Mouse (Mus musculus): Measurements from ENCODE around the gene Flvcr2. TPM values are rescaled to one million over a fixed set of nuclear protein-coding genes. Genes with fewer than 3 reads are reported as not detected.

The Flvcr2 gene
- polyA plus RNA-seq, 1 experiment = 0.16 TPM

DNA sequence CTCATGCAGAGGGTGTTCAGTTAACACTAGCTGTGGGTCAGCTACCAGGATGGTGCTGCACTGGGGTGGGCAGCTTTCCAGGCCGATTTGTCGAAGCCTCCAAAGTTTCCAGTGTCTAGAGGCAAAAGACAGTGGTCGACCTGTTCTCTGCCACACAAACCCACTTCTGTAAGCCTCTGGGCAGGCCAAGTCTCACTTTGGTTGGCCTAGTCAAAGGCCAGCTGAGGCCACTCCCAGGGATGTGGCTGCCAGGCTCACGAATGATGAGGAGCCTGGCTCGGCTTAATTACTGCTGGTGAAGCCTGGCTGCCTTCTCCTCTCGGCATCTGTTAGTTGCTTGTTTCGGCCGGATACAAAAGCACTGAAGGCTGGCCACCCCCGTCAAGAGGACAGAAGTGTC, 53.7 kb downstream of the Flvcr2 start:
- Histone ChIP-seq H3K79me2 (ENCODE audit: control insufficient read depth, insufficient read depth) (no peaks in the 10 kb centered on the region), H3K79me3 (ENCODE audit: low read depth) (no peaks in the 10 kb centered on the region), H3K36me3 (ENCODE audit: control insufficient read depth, insufficient read depth) (no peaks in the 10 kb centered on the region), H3ac (ENCODE audit: control insufficient read depth, insufficient read length, low read depth) (no peak overlapping the region), H3K27me3 (ENCODE audit: control insufficient read depth, insufficient read depth, insufficient read length) (no peaks in the 10 kb centered on the region), H3K4me3 (ENCODE audit: insufficient read depth, poor library complexity, severe bottlenecking) (no peak overlapping the region)
- TF ChIP-seq CTCF (IDR thresholded peaks at IDR 0.05; ENCODE audit: control insufficient read depth, insufficient read depth, insufficient read length) = no peak
- TF ChIP-seq CEBPB (IDR thresholded peaks at IDR 0.05; ENCODE audit: low read depth) = no peak
- no peak for TF ChIP-seq MYOG (IDR thresholded peaks at IDR 0.05; ENCODE audit: control insufficient read depth, extremely low read depth, insufficient read length)
- TF ChIP-seq MYOD1 (IDR thresholded peaks at IDR 0.05; ENCODE audit: control insufficient read depth, insufficient read length, low read depth) = no peak
- TF ChIP-seq USF1 (IDR thresholded peaks at IDR 0.05; ENCODE audit: low read depth) = no peak
- no peak for TF ChIP-seq FOSL1 (IDR thresholded peaks at IDR 0.05; ENCODE audit: insufficient read depth, low read length, poor library complexity, severe bottlenecking)
- no peak for TF ChIP-seq MAX (IDR thresholded peaks at IDR 0.05)

DNA sequence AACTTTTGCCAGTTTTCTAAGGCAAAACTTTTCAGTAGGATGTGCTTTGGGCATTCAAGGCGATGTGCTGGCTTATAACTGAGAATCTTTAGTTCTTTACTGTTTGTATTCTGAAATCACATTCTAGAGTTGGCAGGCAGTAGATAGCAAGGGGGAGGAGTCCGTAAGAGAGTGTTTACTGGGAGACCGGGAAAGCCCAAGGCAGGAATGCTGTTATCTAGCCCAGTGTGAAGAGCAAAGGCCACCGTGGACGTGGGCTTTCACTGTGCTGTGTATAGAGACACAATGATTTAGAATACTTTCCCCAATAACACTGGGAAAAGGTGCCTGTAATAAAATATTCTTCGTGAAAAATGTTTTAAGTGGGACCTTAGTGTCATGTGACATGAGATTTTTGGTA, 63.4 kb downstream of the Flvcr2 start:
- TF ChIP-seq MYOG (IDR thresholded peaks at IDR 0.05; ENCODE audit: control insufficient read depth, extremely low read depth, insufficient read length) = no peak
- TF ChIP-seq CTCF (IDR thresholded peaks at IDR 0.05; ENCODE audit: control insufficient read depth, insufficient read depth, insufficient read length) = no peak
- no peak for TF ChIP-seq CEBPB (IDR thresholded peaks at IDR 0.05; ENCODE audit: low read depth)
- TF ChIP-seq MYOD1 (IDR thresholded peaks at IDR 0.05; ENCODE audit: control insufficient read depth, insufficient read length, low read depth) = no peak
- TF ChIP-seq FOSL1 (IDR thresholded peaks at IDR 0.05; ENCODE audit: insufficient read depth, low read length, poor library complexity, severe bottlenecking) = no peak
- TF ChIP-seq USF1 (IDR thresholded peaks at IDR 0.05; ENCODE audit: low read depth) = no peak
- TF ChIP-seq MAX (IDR thresholded peaks at IDR 0.05) = no peak
- peaks cover 32% of the 10 kb centered on the region for H3K36me3 ChIP-seq (ENCODE audit: control insufficient read depth, insufficient read depth)
- no peaks in the 10 kb centered on the region for H3K79me2 ChIP-seq (ENCODE audit: control insufficient read depth, insufficient read depth)
- no peaks in the 10 kb centered on the region for H3K27me3 ChIP-seq (ENCODE audit: control insufficient read depth, insufficient read depth, insufficient read length)
- H3K4me3 ChIP-seq (ENCODE audit: insufficient read depth, poor library complexity, severe bottlenecking) = no peak overlapping the region
- H3ac ChIP-seq (ENCODE audit: control insufficient read depth, insufficient read length, low read depth) = no peak overlapping the region
- H3K79me3 ChIP-seq (ENCODE audit: low read depth) = no peaks in the 10 kb centered on the region

DNA sequence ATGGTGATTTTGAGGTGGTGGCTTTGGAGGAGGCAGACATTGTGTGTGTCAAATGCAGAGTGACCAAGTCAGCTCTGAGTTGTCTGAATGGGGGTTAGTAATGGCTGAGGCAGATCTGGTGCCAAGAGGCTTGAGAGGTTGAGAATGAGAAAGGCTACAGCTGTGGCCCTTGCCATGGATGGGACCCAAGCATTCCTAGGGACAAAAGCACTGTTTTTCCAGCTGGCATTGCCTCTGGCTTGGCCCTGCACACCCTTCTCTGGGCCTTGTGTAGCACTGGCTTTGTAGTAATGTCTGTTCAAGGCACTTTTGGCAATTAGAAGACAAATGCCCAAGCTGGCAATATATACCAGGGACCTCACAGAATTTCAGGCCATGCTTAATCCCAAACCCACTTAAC, 64.6 kb downstream of the Flvcr2 start:
- H3K79me3 ChIP-seq (ENCODE audit: low read depth) = no peaks in the 10 kb centered on the region
- H3K79me2 ChIP-seq (ENCODE audit: control insufficient read depth, insufficient read depth) = no peaks in the 10 kb centered on the region
- H3K4me3 ChIP-seq (ENCODE audit: insufficient read depth, poor library complexity, severe bottlenecking) = no peak overlapping the region
- H3K27me3 ChIP-seq (ENCODE audit: control insufficient read depth, insufficient read depth, insufficient read length) = no peaks in the 10 kb centered on the region
- H3K36me3 ChIP-seq (ENCODE audit: control insufficient read depth, insufficient read depth) = peaks cover 44% of the 10 kb centered on the region
- H3ac ChIP-seq (ENCODE audit: control insufficient read depth, insufficient read length, low read depth) = no peak overlapping the region
- TF ChIP-seq MYOD1 (IDR thresholded peaks at IDR 0.05; ENCODE audit: control insufficient read depth, insufficient read length, low read depth) (no peak), USF1 (IDR thresholded peaks at IDR 0.05; ENCODE audit: low read depth) (no peak), CTCF (IDR thresholded peaks at IDR 0.05; ENCODE audit: control insufficient read depth, insufficient read depth, insufficient read length) (no peak), MYOG (IDR thresholded peaks at IDR 0.05; ENCODE audit: control insufficient read depth, extremely low read depth, insufficient read length) (no peak), CEBPB (IDR thresholded peaks at IDR 0.05; ENCODE audit: low read depth) (no peak), FOSL1 (IDR thresholded peaks at IDR 0.05; ENCODE audit: insufficient read depth, low read length, poor library complexity, severe bottlenecking) (no peak), MAX (IDR thresholded peaks at IDR 0.05) (no peak)

DNA sequence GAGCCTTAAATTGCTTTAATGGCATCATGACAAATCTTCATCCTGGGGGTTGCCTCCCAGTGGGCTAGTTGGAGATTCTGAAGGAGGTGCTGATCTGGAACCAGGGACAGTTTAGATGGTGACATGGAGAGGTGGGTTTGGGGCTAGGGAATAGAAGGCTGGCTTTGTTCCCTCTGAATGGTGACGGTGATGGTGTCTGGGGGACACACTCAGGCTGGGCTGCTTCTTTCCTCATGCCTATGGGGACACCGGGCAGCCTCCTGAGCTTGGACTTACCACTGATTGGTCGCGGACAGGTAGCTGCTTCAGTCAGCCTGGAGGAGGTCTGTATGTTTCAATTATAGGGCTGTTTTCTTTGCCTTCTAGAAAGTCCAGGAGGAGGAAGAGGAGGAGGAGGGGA, 65.3 kb downstream of the Flvcr2 start:
- TF ChIP-seq CTCF (IDR thresholded peaks at IDR 0.05; ENCODE audit: control insufficient read depth, insufficient read depth, insufficient read length) (no peak), MYOD1 (IDR thresholded peaks at IDR 0.05; ENCODE audit: control insufficient read depth, insufficient read length, low read depth) (no peak), MAX (IDR thresholded peaks at IDR 0.05) (no peak), MYOG (IDR thresholded peaks at IDR 0.05; ENCODE audit: control insufficient read depth, extremely low read depth, insufficient read length) (no peak)
- Histone ChIP-seq H3K79me2 (ENCODE audit: control insufficient read depth, insufficient read depth) (no peaks in the 10 kb centered on the region), H3K79me3 (ENCODE audit: low read depth) (no peaks in the 10 kb centered on the region), H3K4me3 (ENCODE audit: insufficient read depth, poor library complexity, severe bottlenecking) (no peak overlapping the region), H3K27me3 (ENCODE audit: control insufficient read depth, insufficient read depth, insufficient read length) (no peaks in the 10 kb centered on the region), H3K36me3 (ENCODE audit: control insufficient read depth, insufficient read depth) (peaks cover 51% of the 10 kb centered on the region), H3ac (ENCODE audit: control insufficient read depth, insufficient read length, low read depth) (no peak overlapping the region)

DNA sequence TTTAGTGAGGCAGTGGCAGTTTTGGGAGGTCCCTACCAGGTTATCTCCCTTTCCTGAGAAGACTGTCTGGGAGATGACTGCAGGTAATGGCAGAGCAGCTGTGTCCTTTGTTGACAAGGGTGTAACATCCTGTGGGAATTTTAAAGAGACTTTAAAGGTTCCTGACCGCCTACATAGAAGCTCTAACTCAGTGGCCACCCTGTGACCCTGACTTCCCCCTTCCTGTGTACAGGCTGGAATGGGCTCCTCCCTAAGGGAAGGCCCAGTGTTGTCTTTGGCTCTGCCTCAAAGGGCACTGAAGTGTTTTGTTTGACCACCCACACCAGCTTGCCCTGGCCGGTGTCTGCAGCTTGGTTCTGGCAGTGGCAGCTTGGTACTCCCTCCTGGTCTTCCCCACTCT, 67.3 kb downstream of the Flvcr2 start:
- Histone ChIP-seq H3K27me3 (ENCODE audit: control insufficient read depth, insufficient read depth, insufficient read length) (no peaks in the 10 kb centered on the region), H3K4me3 (ENCODE audit: insufficient read depth, poor library complexity, severe bottlenecking) (no peak overlapping the region), H3K36me3 (ENCODE audit: control insufficient read depth, insufficient read depth) (peaks cover 69% of the 10 kb centered on the region), H3K79me3 (ENCODE audit: low read depth) (no peaks in the 10 kb centered on the region), H3K79me2 (ENCODE audit: control insufficient read depth, insufficient read depth) (no peaks in the 10 kb centered on the region), H3ac (ENCODE audit: control insufficient read depth, insufficient read length, low read depth) (no peak overlapping the region)
- no peak for TF ChIP-seq FOSL1 (IDR thresholded peaks at IDR 0.05; ENCODE audit: insufficient read depth, low read length, poor library complexity, severe bottlenecking)
- no peak for TF ChIP-seq MAX (IDR thresholded peaks at IDR 0.05)
- no peak for TF ChIP-seq USF1 (IDR thresholded peaks at IDR 0.05; ENCODE audit: low read depth)
- no peak for TF ChIP-seq CTCF (IDR thresholded peaks at IDR 0.05; ENCODE audit: control insufficient read depth, insufficient read depth, insufficient read length)
- no peak for TF ChIP-seq CEBPB (IDR thresholded peaks at IDR 0.05; ENCODE audit: low read depth)
- TF ChIP-seq MYOD1 (IDR thresholded peaks at IDR 0.05; ENCODE audit: control insufficient read depth, insufficient read length, low read depth) = no peak
- no peak for TF ChIP-seq MYOG (IDR thresholded peaks at IDR 0.05; ENCODE audit: control insufficient read depth, extremely low read depth, insufficient read length)

- Histone ChIP-seq H3K79me2 (ENCODE audit: control insufficient read depth, insufficient read depth) (peaks cover 51% of the 10 kb centered on the region), H3K36me3 (ENCODE audit: control insufficient read depth, insufficient read depth) (peaks cover 46% of the 10 kb centered on the region), H3K4me3 (ENCODE audit: insufficient read depth, poor library complexity, severe bottlenecking) (no peak overlapping the region), H3K79me3 (ENCODE audit: low read depth) (peaks cover 18% of the 10 kb centered on the region), H3K27me3 (ENCODE audit: control insufficient read depth, insufficient read depth, insufficient read length) (no peaks in the 10 kb centered on the region), H3ac (ENCODE audit: control insufficient read depth, insufficient read length, low read depth) (no peak overlapping the region)
- TF ChIP-seq MAX (IDR thresholded peaks at IDR 0.05) (no peak), MYOD1 (IDR thresholded peaks at IDR 0.05; ENCODE audit: control insufficient read depth, insufficient read length, low read depth) (no peak), CTCF (IDR thresholded peaks at IDR 0.05; ENCODE audit: control insufficient read depth, insufficient read depth, insufficient read length) (no peak), CEBPB (IDR thresholded peaks at IDR 0.05; ENCODE audit: low read depth) (no peak), MYOG (IDR thresholded peaks at IDR 0.05; ENCODE audit: control insufficient read depth, extremely low read depth, insufficient read length) (no peak), USF1 (IDR thresholded peaks at IDR 0.05; ENCODE audit: low read depth) (no peak), FOSL1 (IDR thresholded peaks at IDR 0.05; ENCODE audit: insufficient read depth, low read length, poor library complexity, severe bottlenecking) (no peak)
These were observed 75.7 kb downstream of the Flvcr2 start for GRCm38 (mm10) chr12:85822051-85822450.
